In the genomic region with DNA sequence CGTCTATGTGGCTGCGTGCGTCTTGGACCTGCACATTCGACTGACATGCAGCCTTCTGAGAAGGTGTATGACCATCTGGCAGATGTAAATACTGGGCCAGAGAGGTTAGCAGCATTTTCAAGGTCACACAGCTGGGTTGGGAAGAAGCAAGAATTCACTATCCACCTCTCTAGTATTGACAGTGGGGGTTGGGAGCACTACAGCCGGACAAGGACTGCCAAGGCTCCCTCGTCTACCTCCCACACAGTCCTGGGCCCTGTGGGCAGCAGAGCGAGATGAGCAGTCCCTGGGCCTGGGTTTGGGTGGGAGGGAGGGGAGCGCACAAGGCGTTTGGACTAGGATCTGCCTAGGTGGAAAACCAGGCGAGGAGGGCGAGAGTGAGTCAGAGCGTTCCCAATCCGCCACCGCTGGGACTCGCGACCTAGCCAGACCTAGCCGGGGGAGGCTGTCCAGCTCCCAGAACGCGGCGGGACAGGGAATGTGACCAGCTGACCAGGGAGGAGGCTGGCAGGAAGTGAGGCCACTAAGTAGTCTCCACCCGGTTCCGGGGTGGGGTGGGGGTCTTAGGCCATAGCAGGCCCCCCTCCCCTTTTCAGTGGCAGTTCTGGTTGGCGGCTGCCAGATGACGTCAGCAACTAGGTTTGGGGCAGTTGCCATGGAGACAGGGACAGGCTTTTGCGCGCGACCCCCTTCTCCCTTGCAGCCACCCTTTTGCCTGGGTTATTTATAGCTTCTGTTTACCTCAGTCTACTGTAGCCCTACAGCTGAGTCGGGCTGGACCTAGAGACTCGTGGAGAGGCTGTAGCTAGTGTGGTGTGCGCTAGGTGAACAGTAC, we compare ENCODE assay signal across 8 mouse cellular contexts. TPM values are rescaled to one million over a fixed set of nuclear protein-coding genes. Genes with fewer than 3 reads are reported as not detected.
DNase-seq lines count a peak whose midpoint lies in the region; ATAC-seq and TF ChIP-seq lines count a peak whose summit lies in the region.

No protein-coding gene starts in this region.

- H3K36me3 ChIP-seq in G1E (replicated peaks), result peaks cover 40% of the 10 kb centered on the region
- no peaks in the 10 kb centered on the region for H3K36me3 ChIP-seq in lung, embryonic 16.5 days (ENCODE audit: control insufficient read depth, insufficient read depth, low read length)

- no peak for TF ChIP-seq CTCF in G1E (IDR thresholded peaks at IDR 0.05; ENCODE audit: low read depth, low read length)

- no peaks in the 10 kb centered on the region for H3K9me3 ChIP-seq in G1E (replicated peaks)
- H3K9me3 ChIP-seq in lung, embryonic 16.5 days (ENCODE audit: control insufficient read depth, low read length), result no peaks in the 10 kb centered on the region

- H3K4me2 ChIP-seq in lung, embryonic 16.5 days (ENCODE audit: low read depth, low read length), result peak overlapping the region; percentile 96

- DNase-seq in G1E (ENCODE audit: low spot score), result peak; percentile 66
- DNase-seq in cerebellum, adult 8-10 months, result peak; percentile 73
- DNase-seq in forelimb bud, embryonic 11.5 days (ENCODE audit: low read depth, low spot score), result peak; percentile 89
- DNase-seq in layer of hippocampus, postnatal 10 days (ENCODE audit: low spot score in 2 of 2), result peak; percentile 82 to 87
- peak; percentile 73 for DNase-seq in ovary, adult 18-20 months (ENCODE audit: low spot score)
- peak; percentile 79 to 87 for DNase-seq in thymus, postnatal 10 days (ENCODE audit: low spot score in 2 of 2)

- H3K9ac ChIP-seq in lung, embryonic 16.5 days (ENCODE audit: low read length), result peak overlapping the region; percentile 93

- no peaks in the 10 kb centered on the region for H3K27me3 ChIP-seq in G1E (ENCODE audit: insufficient read depth, low read length)
- no peaks in the 10 kb centered on the region for H3K27me3 ChIP-seq in lung, embryonic 16.5 days (ENCODE audit: control insufficient read depth, insufficient read depth, low read depth, low read length)

- H3K27ac ChIP-seq in lung, embryonic 16.5 days (ENCODE audit: low read length), result peak overlapping the region; percentile 93

- H3K4me3 ChIP-seq in G1E (ENCODE audit: low read depth, low read length), result peak overlapping the region; percentile 97
- H3K4me3 ChIP-seq in lung, embryonic 16.5 days (ENCODE audit: low read length), result peak overlapping the region; percentile 86

- WGBS in lung, embryonic 16.5 days, result under 1% methylated on average over 28 of the region's 30 CpGs

- peaks cover 78% of the 10 kb centered on the region for H3K4me1 ChIP-seq in G1E (ENCODE audit: insufficient read depth, low read depth, low read length)
- peaks cover 22% of the 10 kb centered on the region for H3K4me1 ChIP-seq in lung, embryonic 16.5 days (replicated peaks; ENCODE audit: control insufficient read depth, insufficient read depth, low read length)

- peak; percentile 6; the same call in 1 of the 2 replicates for ATAC-seq in G1E (ENCODE audit: extremely low read depth, insufficient number of reproducible peaks, low FRiP score, poor library complexity, severe bottlenecking)
- peak; percentile 30 to 34; a peak in 3 of 4 replicates for ATAC-seq in hematopoietic stem cell, adult 5-6 weeks (replicated peaks in 1 of 2; ENCODE audit: insufficient read depth in 1 of 2, low FRiP score in 2 of 2, low TSS enrichment in 1 of 2, low read depth in 1 of 2, poor library complexity in 2 of 2, severe bottlenecking in 2 of 2)
- peak; percentile 76 for ATAC-seq in lung, embryonic 16.5 days (ENCODE audit: low read depth)

RNA-seq across cellular contexts. Expression of gene Ripor1, which starts 1.4 kb away (rescaled TPM):
- total RNA-seq in G1E (2014; fragmentation: Nextera tagmentation), result 179 and 221 TPM in 2 replicates
- total RNA-seq in G1E (2017), result 8.0 and 11.0 TPM in 2 replicates
- polyA plus RNA-seq in G1E (2012), result 141 and 150 TPM in 2 replicates
- total RNA-seq in hematopoietic stem cell, adult 5-6 weeks (2017), result 11.7 and 18.1 TPM in 2 replicates
- 10 to 100 TPM; 73.6 to 81.2 TPM for total RNA-seq in layer of hippocampus, postnatal 10 days (2021)
- 33.1 and 36.8 TPM in 2 replicates for polyA plus RNA-seq in lung, embryonic 16.5 days (2015; fragmentation: Nextera tagmentation; extraction: Ambion mirVana)

RNA-seq across cellular contexts. Expression of gene Ctcf, which starts 30.0 kb away (rescaled TPM):
- total RNA-seq in G1E (2014; fragmentation: Nextera tagmentation), result 97.8 and 133 TPM in 2 replicates
- 62.3 and 78.9 TPM in 2 replicates for total RNA-seq in G1E (2017)
- polyA plus RNA-seq in G1E (2012), result 155 and 190 TPM in 2 replicates
- total RNA-seq in hematopoietic stem cell, adult 5-6 weeks (2017), result 116 and 202 TPM in 2 replicates
- total RNA-seq in layer of hippocampus, postnatal 10 days (2021), result 10 to 100 TPM; 63.6 to 67.7 TPM
- polyA plus RNA-seq in lung, embryonic 16.5 days (2015; fragmentation: Nextera tagmentation; extraction: Ambion mirVana), result 112 and 116 TPM in 2 replicates

RNA-seq across cellular contexts. Expression of gene Agrp, which starts 30.8 kb away (rescaled TPM):
- total RNA-seq in G1E (2014; fragmentation: Nextera tagmentation), result not detected in 2 replicates
- not detected in 2 replicates for total RNA-seq in G1E (2017)
- polyA plus RNA-seq in G1E (2012), result 0.10 TPM in 1 of 2 replicates, not detected in the other
- total RNA-seq in hematopoietic stem cell, adult 5-6 weeks (2017), result not detected in 2 replicates
- not detected for total RNA-seq in layer of hippocampus, postnatal 10 days (2021)
- 0.60 TPM in 1 of 2 replicates, not detected in the other for polyA plus RNA-seq in lung, embryonic 16.5 days (2015; fragmentation: Nextera tagmentation; extraction: Ambion mirVana)

RNA-seq across cellular contexts. Expression of gene Atp6v0d1, which starts 40.6 kb away (rescaled TPM):
- total RNA-seq in G1E (2014; fragmentation: Nextera tagmentation) (151 and 178 TPM in 2 replicates), G1E (2017) (110 and 118 TPM in 2 replicates)
- 30.0 and 37.0 TPM in 2 replicates for polyA plus RNA-seq in G1E (2012)
- total RNA-seq in hematopoietic stem cell, adult 5-6 weeks (2017), result 37.7 and 39.7 TPM in 2 replicates
- 100 to 1,000 TPM; 298 to 305 TPM for total RNA-seq in layer of hippocampus, postnatal 10 days (2021)
- polyA plus RNA-seq in lung, embryonic 16.5 days (2015; fragmentation: Nextera tagmentation; extraction: Ambion mirVana), result 87.3 and 93.0 TPM in 2 replicates

Comparison
In these comparisons a context has a peak if more than half of its experiments do, and no peak if none do; other contexts are left out.
1. Peak in every context shown above with its lines: DNase-seq, ATAC-seq, H3K4me3 ChIP-seq and H3K27ac ChIP-seq.
2. ATAC-seq: peak in every context shown above with its lines; median percentile 76 in lung, embryonic 16.5 days; 32 in hematopoietic stem cell, adult 5-6 weeks; 6 in G1E.